Mouse (Mus musculus) cerebellum, postnatal 10 days (tissue): ENCODE results near the gene Noc2l.

Experiments used
- DNase-seq, 2 experiments: peaks; one replicate each; pipeline ENCODE4 v3.0.0; 2021; ENCODE audit warnings: mixed read lengths in 2 of 2

Noc2l gene

GRCm38 (mm10) chr4:156235808-156236533, at the start of gene Noc2l:
TSS of gene Noc2l (plus strand) at chr4:156236010.
- DNase-seq = peak; percentile 96 to 98

GRCm38 (mm10) chr4:156188162-156188810, 47.5 kb upstream of the Noc2l start:
- DNase-seq = no peak

- DNase-seq = peak; percentile 74 to 75
Measured at GRCm38 (mm10) chr4:156188811-156189323, 46.9 kb upstream of the Noc2l start.

GRCm38 (mm10) chr4:156192421-156193199, 43.2 kb upstream of the Noc2l start:
- DNase-seq = peak; percentile 91 to 94

- DNase-seq = peak in 1 of 2 experiments; percentile 26
Measured at GRCm38 (mm10) chr4:156193200-156193590, 42.6 kb upstream of the Noc2l start.

- no peak for DNase-seq
Measured at GRCm38 (mm10) chr4:156193906-156194305, 41.9 kb upstream of the Noc2l start.

- no peak for DNase-seq
Measured at GRCm38 (mm10) chr4:156194346-156194745, 41.5 kb upstream of the Noc2l start.

GRCm38 (mm10) chr4:156195927-156196870, 39.6 kb upstream of the Noc2l start:
- DNase-seq = peak; percentile 68 to 79

GRCm38 (mm10) chr4:156197131-156197828, 38.5 kb upstream of the Noc2l start, which contains the start of gene Agrn:
TSS of gene Agrn (minus strand) at chr4:156197488.
- peak; percentile 81 to 87 for DNase-seq

GRCm38 (mm10) chr4:156197829-156198205, 38.0 kb upstream of the Noc2l start:
- DNase-seq = peak; percentile 93 to 94

GRCm38 (mm10) chr4:156200623-156201475, 35.0 kb upstream of the Noc2l start, which contains the start of gene Isg15:
TSS of gene Isg15 (minus strand) at chr4:156200818.
- no peak for DNase-seq

GRCm38 (mm10) chr4:156202462-156202893, 33.3 kb upstream of the Noc2l start:
- DNase-seq = no peak

GRCm38 (mm10) chr4:156203001-156203412, 32.8 kb upstream of the Noc2l start, which contains the start of gene AW011738:
TSS of gene AW011738 (plus strand) at chr4:156203304.
- peak; percentile 82 to 88 for DNase-seq

GRCm38 (mm10) chr4:156203413-156204131, 32.2 kb upstream of the Noc2l start:
- peak; percentile 48 to 61 for DNase-seq

- DNase-seq = no peak
Measured at GRCm38 (mm10) chr4:156208872-156209271, 26.9 kb upstream of the Noc2l start.

- no peak for DNase-seq
Measured at GRCm38 (mm10) chr4:156209963-156210635, 25.7 kb upstream of the Noc2l start.

GRCm38 (mm10) chr4:156213134-156213533, 22.7 kb upstream of the Noc2l start:
- DNase-seq = no peak

GRCm38 (mm10) chr4:156215649-156216048, 20.2 kb upstream of the Noc2l start, which contains the start of gene Perm1:
TSS of gene Perm1 (plus strand) at chr4:156215868.
- DNase-seq = peak; percentile 76 to 83

GRCm38 (mm10) chr4:156216196-156216595, 19.6 kb upstream of the Noc2l start:
- no peak for DNase-seq
